Mouse (Mus musculus) kidney, postnatal 25 days (tissue): ENCODE data around the gene Scgb2b2.

Experiments used
- DNase-seq, 2 experiments: peaks; one replicate each; pipeline ENCODE4 v3.0.0; 2021; ENCODE audit warnings: mixed read lengths in 2 of 2

The Scgb2b2 gene

DNA sequence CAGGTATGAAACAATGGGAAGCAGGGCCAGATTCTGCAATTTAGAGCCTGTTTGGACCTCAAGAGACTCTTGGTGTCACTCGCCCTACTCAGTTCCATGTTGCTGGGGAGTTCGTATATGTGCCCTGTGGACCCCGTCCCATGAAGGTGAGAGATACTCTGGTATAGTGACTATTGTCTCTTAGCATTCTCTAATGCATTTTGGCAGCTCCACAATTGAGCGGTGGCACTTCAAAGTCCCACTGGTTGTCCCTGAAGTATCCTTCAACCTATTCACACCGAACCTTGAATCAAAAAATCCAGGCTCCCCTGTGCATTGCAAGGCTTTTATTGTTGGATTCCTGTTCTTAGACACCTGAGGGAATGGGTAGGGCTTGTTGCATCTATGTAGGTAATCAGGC is at the start of gene Scgb2b2:
Scgb2b2 (plus strand) TSS at position 301 of the 400 bp plus-strand sequence.
- no peak for DNase-seq

DNA sequence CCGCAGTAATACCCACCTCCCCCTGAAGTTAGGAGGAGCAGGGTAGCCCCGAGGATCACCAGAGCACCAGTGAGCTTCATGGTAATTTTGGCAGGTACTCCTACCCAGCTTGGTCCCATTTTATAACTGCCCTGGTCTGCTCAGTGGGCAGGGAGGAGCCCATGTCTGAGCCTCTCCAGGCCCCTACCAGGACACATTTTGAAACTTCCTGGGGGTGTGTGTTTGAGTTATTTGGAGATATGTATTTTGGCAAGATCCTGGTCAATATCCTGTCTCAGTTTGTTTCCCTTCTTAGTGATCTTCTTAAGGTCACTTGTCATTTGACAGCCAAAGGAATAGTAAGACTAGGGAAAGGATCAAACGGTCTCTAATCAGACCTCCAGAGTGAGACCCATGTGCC is 1.4 kb downstream of the Scgb2b2 start, which contains the start of gene Scgb1b2:
Scgb1b2 (minus strand) TSS at position 101 of the 400 bp plus-strand sequence.
- DNase-seq, result no peak
